Mouse (Mus musculus) fat pad, adult 2 months (tissue): ENCODE measurements at regions not wholly inside any gene's neighbourhood (a gene's known extent, or its start where the extent isn't known, plus 50 kb on each side); places are given as distances from the start of the nearest gene placed in this dataset.
"Not testable (repeated sequence)": the region's sequence is repeated elsewhere in the genome, so short reads cannot be mapped to it uniquely, and the experiment has no call there.

Experiments used
- DNase-seq: peaks from one replicate; pipeline ENCODE4 v3.0.0-alpha.2; 2011; ENCODE audit warnings: low read depth, low spot score; ENCODE audit errors: extremely low read depth

DNA sequence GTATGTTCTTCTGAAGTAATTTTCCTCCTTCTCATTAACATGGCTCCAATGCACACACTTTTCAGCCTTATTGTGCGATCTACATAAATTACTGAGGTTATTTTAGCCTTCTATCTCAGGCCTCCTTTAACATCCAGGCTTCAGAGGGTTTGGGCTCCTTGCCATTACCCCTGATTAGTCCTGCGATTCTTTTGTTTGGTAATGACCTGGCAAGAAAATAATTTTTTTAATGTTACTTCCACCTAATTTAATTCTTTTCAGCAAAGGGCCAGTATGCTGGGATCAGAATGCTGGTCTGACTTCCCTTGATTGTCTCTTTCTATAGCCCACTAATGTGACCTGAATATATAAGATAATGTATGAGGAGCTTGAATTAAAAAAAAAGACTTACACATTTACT, 739.4 kb downstream of the Tbl1xr1 start:
- DNase-seq: no peak

DNA sequence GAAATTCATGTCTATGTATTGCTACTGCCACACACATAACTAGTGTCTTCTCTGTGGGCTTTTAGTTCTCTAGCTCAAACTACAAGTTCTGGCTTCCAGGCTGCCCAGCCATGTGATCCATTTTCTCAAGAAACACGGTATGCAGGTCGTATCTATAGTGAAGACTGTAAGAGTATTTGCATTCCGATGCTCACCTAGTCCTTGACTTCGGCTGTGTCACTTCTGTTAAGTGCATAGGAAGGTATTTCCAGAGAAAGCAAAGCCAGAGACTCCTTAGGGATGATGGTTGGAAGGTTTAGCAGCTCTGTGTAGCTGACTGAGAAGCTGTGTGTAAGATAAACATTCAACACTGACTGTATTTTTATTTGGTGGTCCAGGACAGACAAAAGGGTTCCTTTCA, 750.0 kb downstream of the Tbl1xr1 start:
- DNase-seq: no peak

DNA sequence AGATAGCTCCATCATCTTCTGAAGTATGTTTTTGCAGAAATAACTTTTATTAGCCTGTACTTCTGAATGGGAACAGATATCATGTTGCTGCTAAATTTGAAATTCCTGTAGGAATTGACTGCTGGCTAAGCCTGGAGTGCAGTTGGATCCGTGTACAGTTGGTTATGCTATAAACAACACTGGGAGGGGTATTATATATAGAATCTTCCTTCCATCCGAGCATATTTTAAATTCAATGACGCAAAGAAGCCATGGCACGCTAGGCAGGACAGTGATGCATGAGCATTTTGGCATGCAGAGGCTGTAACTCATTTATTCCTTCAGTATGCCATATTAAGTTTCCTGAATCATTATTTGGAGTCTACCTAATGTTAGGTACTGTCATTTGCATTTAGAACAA, 762.5 kb downstream of the Tbl1xr1 start:
- no peak for DNase-seq

DNA sequence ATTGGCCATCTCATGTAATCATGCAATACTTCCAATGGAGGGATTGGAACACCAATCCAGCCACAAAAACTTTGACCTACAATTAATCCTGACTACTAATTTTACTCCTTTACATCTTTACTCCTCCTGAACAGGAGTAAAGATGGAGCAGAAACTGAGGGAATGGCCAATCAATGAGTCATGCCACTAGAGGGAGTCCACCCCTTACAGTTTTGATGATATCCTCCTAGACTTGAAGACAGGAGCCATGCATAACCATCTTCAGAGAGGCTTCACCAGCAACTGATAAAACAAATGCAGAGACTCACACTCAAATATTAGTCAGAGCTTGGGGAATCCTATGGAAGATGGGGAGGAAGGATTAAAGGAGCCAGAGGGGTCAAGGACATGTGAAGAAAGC, 774.0 kb downstream of the Tbl1xr1 start:
- no peak for DNase-seq

DNA sequence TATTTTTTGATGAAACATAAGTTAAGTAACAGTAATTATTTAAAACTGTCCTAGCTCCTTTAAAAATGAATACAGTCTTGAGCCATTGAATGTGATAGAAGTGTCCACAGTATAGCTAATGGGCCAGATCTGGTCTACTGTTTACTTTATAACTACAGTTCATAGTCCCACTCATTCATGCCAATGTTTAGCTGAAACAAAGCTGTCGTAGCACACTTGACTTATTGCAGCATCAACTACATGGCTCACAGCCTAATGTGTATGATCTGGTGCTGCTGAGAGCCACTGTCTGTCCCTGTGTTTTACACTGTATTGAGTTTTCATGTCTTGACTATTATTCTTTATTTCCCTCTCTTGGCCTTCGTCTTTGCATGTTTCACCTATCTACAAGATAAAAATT, 787.1 kb downstream of the Tbl1xr1 start:
- DNase-seq: no peak

DNA sequence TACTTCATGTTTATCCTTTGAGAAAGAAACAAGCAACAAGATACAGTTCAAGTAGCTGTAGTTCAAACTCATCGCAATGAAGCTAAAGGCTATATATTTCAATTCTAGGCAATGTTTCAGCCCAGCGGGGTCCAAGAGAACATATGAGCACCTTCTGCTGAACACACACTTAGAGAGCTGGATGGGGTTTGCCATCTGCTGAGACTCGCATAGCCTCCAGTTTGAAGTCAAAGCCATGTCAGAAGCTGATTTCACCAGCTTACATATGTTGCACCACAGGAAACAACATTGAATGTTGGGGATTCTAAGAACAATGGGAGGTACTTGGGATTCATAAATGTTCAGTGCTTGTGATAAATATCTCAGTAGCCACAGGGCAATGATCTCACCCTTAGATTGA, 801.4 kb downstream of the Tbl1xr1 start:
- no peak for DNase-seq

DNA sequence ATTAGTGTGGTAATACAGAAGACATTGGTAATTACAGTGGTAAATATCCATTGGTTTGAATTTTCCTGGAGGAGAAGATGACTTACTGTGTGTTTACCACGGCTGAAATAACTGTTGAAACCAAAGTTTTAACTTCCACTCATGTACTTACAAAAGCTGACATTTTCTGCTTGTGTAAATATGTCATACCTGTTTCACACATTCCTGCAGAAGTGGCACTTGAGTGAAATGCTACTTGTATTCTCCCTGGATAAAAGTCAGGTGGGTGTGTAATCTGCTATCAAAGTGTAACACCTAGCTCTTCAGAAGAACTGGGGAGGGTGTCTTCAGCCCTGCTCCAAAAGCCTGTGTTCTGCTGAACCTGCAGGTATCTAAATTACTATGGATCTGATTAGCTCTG, 816.3 kb downstream of the Tbl1xr1 start:
- DNase-seq: no peak

DNA sequence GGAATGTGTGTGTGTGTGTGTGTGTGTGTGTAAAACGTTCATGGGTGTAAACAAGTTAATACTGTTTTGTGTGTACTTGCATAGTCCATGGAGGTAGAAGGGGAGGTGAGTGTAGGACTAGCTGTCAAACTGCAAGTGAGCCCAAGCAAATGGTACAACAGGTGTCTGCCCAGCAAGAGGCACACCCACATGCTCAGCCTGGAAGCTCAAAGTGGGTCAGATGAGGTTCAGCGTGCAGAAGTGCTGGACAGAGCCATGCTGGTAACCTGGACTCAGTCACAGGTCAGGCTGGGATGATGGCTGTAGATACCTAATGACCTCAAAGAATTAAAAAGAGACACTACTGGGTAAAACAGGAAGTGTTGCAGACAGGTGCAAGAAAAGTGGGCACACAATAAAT, 821.2 kb downstream of the Tbl1xr1 start:
- no peak for DNase-seq

DNA sequence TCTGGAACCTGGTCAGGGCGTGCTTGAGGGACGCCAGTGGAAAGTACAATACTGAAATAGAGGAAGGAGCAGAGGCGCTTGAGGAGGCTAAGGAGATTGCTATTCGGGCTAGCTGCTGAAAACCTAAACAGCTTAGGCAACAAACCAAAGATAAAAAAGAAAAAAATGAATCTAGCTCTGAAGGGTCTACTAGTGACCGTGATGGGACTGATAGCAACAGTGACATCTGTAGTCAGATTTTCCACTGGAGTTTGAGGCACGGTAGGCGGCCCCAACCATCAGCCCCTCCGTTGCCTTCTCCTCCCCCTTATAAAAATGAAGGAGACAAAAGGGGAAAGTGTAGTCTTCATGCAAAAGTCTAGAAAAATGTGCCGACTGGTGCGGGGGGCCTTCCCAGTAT, 824.5 kb downstream of the Tbl1xr1 start:
- DNase-seq: no peak

DNA sequence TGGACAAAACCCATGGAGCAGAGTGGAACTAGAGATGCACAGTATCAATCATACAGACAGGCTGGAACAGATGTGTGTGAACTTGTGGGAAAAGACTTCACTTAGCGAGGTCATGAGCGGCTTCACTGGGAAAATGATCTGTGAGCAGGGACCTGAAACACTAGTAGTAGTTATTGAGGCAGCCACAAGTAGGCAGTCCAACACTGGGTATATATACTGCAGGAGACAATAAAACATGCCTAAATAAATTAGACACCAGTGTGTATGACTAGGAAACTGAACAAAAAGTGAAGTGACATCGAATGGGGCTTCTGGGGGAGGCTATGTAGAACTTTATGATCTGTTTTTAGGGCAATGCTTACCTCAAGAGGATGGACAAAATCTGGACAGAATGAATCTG, 852.5 kb downstream of the Tbl1xr1 start:
- DNase-seq: no peak

DNA sequence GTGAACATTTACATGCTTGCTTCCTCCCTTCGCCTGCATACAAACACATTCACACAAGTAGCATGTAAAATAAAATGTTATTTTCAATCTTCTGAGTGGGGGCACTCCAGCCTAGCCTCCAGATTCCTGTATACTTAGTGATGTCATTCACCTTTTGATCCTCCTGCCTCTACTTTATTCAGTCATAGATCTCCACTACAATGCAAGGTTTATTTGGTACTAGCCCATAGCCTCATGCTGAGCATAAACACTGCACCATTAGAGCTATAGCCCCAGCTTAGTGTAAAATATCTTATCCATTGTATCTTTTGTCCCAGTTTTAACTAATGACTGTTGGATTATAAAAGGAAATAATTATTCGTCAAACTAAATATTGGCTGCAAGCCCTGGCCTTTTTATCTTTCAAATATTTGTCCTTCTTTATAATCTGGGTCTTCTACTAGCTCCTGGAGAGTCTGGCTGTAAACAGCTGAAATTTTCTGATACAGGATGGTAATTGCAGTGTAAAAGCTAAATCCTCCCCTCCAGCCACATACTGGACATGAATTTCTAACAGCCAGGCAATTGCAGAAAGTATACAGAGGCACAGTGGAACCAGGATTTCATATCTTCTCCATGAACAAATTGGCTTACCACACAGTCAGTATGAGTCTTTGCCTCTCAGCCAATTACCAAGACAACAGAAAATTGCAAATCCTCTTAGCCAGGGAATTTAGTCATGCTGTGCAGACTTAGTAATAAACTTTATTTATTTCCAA, 853.5 kb downstream of the Tbl1xr1 start:
- DNase-seq: no peak

DNA sequence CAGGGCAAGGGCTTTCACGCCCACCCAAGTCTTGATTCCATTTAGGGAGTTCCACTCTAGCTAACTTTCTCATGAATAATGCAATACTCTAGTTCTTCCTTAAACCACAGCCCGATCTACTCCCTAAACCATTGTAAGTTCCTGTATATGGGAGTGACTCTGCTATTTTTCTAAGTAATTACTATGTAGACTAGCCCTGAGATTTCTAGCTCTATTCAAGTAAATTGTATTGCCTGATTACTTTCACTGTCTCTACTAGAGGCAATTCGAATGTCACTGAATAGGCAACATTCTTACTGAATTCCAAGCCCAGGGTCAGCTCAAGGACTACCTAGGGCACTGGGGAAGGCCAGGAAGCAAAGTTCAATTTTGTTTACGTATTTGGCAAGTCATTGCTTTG, 869.2 kb downstream of the Tbl1xr1 start:
- DNase-seq: not testable (repeated sequence)

DNA sequence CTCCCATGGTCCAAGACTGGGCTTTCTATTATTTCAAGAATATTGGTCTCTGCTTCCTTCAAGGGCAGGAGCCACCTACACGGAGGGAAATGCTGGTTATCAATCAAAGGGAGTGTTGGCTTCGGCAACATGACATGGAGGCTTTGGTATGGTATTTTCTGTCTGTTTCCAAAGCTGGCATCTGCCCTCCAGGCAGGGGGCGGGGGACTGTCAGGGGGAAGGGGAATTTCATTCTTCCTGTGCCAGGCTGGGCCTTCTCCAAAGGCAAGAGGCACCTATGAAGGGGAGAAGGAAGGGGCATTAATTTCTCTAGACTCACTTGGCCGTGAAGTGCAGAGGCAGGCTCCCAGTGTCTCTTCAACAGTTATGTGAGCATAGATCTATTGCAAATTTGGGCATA, 870.7 kb downstream of the Tbl1xr1 start:
- DNase-seq: no peak

DNA sequence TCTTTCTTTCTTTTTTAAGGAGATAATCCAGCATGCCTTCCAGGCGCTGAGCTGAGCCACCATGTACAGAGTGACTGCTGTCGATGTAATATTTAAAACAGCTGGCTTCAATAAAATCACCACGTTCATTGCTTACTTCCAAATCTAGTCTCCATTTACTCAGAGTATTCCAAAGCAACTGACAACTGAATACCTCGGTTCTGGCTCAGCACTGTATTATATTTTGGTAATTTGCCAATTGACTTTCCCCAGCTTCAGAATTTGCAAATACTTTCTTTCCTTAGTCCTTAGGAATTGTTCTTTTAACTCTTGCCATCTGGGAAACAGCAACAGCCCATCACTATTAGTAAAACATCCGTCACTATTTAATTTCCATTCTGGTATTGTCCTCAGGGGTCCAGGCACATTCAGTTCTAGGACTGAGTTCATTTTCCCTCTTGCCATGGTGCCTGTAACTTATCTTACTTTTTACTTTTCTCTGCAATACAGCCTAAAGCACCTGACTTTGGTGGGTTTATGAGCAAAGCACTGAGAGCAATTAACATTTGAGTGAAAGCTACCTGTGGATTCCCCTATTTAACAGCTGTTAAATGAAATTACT, 871.8 kb downstream of the Tbl1xr1 start:
- DNase-seq: no peak

DNA sequence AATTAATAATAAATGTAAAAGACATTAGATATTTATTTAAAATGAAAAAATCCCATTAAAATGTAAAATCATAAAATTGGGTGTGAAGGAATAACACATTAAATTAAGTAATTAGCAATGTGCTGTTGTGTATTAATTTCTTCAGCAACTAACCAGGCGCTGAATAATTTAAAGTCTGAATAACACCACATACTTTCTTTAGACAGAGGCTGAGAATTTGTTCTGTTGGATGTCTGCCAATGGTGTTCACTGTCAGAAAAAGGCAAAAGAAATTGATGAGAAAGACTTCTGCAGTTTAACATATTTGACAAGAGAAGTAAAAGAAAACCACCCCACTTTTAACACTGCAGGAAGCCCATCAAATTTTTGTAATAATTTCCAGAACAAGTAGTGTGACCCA, 881.0 kb downstream of the Tbl1xr1 start:
- DNase-seq: no peak

DNA sequence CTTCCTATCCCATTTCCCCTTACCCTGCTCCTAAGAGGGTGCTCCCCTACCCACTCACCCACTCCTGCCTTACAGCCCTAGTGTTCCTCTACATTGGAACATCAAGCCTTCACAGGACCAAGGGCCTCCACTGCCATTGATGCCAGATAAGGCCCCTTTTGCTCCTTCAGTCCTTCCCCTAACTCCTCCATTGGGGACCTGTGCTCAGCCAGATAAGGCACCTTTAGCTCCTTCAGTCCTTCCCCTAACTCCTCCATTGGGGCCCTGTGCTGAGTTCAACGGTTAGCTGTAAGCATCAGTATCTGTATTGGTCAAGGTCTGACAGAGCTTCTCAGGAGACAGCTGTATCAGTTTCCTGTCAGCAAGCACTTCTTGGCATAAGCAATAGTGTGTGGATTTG, 896.2 kb downstream of the Tbl1xr1 start:
- DNase-seq: no peak

DNA sequence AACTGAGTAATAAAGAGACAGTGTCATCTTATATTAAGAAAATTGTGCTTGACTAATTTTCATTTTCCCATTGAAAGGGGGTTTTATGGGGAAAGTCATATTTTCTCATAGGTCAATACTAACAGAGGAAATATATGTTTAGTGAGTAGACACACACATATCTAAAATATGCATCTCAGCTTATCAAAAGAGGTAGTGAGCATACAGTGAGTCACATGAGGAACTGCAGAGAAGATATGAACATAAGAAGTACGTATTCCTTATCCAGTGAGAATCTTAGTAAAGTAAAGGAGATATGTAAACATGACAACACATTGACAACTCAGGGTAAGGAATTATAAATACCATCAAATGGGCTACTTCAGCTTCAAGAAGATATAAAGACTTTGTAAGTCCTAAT, 900.3 kb downstream of the Tbl1xr1 start:
- DNase-seq: no peak

DNA sequence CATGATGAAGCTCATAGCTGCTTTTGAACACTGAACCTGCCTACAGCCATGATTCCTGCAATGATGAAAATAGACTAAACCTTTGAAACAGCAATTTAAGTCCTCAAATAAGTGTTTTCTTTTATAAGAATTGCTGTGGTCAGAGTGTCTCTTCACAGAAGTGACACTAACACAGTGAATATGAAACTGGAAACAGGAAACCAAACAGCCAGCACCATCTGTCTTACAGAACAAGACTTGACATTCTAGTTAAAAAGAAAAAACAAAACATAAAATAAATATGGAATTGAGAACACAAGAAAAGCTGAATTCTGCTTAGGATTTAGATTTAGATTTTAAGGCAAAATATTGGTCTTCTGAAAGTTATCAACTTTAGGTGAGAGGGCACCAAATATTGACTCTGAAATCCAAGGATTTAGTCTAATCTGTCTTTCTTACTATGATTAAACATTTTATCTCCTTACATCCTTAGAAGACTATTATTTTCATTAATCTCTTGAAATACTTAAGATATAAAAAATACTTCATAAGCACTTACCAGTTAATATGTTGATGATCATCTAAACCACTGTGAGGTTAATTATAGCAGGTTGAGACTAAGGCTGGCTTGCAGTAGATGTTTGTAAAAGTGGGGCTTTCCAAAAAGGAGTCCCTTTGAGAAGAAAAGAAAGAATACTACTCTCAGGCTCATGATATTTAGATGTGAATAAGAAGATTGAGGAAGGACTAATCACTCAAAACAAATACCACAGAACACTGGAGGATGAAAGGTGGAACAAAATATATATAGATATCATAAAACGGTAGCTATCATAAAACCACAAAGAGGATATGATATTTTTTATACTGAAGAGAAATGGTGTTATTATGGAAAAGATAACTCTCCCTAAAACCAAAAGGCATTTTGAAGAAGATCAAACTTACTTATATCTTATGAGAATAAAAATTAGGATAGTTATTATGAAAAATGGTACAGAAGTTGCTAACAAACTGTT, 903.7 kb downstream of the Tbl1xr1 start:
- DNase-seq: no peak

DNA sequence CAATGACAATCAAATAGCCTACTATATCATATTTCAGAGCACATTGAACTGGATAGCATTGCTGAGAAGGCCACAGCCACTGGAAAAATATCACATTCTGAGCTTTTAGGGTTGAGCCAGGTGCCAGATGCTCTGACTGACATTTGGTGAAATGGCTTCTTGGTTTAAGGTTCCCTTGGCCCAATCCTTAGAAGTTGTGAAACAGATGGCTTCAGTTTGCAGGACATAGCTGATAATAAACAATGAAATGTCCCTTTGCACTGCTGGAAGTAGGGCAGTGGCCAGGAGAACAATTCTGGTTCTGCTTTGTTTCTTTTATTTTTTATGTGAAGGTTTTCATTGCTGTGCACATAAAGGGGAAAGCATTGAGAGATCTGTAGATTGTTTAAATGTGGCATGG, 906.0 kb downstream of the Tbl1xr1 start:
- no peak for DNase-seq

DNA sequence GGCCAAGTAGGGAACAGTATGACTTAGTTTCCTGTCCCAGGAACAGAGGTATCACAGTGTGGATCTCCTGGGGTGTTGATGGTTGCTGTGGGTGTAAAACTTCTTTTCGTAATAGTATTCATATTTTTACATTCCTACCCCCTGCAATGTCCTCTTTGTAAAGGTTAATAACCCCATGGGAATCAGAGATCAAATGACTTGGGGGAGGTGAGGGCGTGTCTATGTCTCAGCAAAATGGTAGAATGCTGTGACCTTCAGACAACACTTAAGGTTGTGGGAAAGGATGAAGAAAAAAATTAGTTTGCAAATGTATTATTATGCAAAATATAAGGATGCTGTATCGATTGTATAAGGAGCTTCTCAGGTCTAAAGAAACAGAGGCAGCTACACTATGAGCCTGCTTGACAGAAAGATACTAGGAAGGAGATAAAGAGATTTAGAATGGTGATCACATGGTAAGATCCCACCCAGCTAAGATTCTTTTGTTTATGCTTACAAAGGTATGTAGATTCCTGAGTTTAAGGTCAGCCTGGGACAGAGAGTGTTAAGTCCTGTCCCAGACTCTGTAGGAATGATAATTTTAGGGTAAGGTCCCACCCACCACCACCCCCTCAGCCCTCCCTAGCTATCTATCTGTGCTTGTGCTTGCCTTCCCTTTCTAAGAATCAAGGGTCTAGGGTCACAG, 913.8 kb downstream of the Tbl1xr1 start:
- no peak for DNase-seq

DNA sequence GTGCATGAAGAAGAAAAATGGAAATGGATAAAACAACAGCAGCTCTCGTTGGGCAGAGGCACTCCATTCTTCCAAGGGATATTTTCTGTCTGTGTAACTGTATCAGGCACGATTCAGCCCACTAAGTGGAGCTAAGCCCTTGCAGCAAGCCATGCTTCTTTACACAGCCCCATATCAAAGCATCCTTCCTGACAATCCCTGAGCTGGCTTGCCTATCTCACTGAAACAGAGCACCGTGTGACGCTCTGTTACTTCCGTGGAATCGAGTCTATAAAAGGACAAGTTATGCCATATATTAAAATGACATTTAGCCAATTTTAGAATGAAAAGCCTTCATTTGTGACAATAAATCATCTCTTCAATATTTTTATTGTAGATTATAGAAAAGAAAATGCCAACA, 918.8 kb downstream of the Tbl1xr1 start:
- no peak for DNase-seq
